Mouse (Mus musculus): Measurements from ENCODE around the gene Acly.

Acly gene

DNA sequence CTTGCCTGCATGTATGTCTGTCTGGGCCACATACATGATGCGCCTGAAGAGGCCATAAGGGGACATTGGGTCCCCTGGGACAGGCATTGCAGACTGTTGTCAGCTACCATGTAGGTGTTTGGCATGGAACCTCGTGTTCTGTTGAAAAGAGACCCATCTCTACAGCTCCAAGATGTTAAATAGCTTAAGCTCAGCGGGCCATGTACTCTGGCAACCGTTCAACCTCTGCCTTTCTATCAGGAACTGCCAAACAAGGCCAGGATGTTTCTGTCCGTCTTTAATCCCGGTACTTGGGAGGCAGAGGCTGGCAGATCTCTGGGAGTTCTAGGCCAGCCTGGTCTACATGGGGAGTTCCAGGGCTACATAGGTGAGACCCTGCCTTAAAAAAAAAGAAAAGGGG lies 85.2 kb downstream of the Acly start:
- no peak for DNase-seq (ENCODE audit: low read depth in 1 of 2, low spot score in 2 of 2)

DNA sequence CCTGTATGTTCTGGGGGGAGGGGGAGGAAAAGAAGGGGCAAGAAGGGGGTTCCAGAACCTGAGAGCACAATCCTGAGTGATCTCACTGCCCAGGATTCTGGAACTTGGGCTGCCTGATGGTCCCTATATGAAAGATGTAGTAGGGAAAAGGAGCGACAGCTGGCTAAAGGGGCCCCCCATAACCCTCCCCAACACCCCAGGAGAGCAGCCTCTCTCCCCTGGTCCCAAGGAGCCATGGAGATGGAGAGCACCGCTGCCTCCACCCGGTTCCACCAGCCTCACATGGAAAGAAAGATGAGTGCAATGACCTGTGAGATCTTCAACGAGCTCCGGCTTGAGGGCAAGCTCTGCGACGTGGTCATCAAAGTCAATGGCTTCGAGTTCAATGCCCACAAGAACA lies 86.0 kb downstream of the Acly start, which contains the start of the genes Nt5c3b and Klhl10:
Nt5c3b (minus strand) TSS at position 12 of the 400 bp plus-strand sequence.
Klhl10 (plus strand) TSS at position 121 of the 400 bp plus-strand sequence.
- DNase-seq (ENCODE audit: low read depth in 1 of 2, low spot score in 2 of 2): no peak

DNA sequence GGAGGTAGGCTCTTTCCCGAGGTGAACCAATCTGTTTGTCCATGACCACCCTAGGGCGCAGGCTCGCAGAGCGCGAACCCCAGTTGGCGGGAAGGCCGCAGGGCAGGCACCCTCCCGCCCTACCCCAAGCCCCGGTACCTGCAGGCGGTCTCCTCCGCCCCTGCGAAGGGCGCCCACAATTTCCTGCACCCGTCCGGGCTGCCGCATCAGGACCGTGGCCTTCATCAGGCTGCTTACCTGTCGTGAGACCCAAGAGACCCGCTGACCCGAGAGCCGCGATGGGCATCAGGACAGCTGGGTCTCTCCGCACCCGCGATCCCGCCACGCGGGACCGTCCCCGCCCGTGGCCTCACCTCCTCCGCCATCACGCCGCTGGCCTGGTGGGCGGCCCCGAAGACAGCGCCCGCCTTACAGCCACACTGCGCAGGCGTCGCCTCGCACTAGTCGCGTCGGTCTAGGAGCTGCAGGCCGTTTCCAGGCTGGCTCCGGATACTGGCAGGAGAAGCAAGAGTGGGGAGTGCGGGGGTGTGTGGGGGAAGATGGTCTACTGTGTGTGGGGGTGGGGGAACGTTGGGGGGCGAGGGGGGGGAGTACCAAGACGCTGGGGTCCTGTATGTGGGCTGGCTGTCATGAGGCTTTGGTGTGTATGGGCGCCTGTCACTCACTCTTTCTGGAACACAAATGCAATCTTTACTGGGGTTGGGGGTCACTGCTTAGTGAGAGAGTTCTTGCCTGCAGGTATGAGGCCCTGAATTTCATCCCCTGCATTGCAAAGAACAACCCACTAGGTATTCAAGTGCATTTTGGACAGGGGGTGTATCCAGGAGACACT lies 86.9 kb downstream of the Acly start:
- DNase-seq (ENCODE audit: low read depth in 1 of 2, low spot score in 2 of 2): peak; percentile 21 to 67

DNA sequence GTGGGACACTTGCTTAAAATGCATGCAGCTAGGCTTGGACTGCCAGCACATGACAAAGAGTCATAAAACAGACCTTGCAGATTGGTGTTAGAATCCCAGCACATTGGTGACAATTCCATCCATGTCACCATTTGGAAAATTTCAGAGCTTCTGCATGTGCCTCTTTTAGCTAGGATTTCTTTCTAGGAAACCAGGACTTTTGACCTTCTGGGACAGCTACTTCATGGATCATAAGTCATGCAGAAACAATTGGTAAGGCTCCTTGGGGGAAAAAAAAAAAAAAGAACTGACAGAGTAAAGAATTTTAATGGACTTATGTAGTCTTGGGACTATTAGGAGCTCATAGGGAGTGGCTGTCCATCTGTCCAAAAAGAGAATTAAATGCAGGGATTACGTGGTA lies 89.9 kb downstream of the Acly start:
- no peak for DNase-seq (ENCODE audit: low read depth in 1 of 2, low spot score in 2 of 2)

DNA sequence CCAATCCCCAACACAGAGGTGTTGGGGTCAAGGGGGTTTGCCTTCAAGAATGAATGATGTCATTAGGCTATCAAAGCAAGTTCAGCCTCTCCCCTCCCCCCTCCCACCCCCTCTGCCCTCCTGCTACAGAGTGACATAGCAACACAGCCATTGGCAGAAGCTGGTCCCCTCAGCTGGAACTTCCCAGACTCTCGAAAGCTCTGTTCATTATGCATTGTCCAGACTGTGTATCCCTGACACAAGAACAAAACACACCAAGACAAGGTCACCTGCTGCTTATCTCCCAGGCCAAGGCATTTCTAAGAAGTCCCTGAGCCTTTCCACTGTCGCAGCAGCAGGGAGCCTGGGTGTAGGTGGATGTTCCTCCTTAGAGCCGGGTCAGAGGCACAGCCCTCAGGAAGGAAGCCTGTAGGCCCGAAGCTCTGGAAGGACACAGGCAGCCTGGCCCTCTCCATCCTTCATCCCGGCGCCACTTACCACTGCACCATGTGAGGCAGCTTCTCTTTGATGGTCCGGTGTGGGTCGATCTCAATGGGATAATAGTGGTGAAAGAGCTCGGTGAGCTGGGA lies 92.0 kb downstream of the Acly start:
- DNase-seq (ENCODE audit: low read depth in 1 of 2, low spot score in 2 of 2): no peak

DNA sequence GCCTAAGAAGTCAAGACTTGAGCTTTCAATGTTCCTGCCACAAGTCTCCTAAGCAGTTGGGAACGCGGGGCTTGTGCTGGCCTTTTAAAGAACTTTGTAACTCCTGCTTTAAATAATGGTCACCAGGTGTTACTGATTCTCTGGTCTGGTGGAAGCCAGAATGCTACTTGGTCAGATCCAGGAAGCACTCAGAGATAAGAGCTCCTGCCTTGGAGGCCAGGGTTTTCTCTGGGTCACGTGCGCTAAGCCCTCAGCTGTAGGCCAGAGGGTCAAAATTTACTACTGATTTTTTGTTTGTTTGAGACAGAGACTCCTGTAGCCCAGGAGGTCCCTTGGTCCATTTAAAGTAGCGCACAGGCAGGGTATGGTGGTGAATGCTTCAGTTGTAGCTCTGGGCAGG lies 95.8 kb downstream of the Acly start:
- DNase-seq (ENCODE audit: low read depth in 1 of 2, low spot score in 2 of 2): no peak

DNA sequence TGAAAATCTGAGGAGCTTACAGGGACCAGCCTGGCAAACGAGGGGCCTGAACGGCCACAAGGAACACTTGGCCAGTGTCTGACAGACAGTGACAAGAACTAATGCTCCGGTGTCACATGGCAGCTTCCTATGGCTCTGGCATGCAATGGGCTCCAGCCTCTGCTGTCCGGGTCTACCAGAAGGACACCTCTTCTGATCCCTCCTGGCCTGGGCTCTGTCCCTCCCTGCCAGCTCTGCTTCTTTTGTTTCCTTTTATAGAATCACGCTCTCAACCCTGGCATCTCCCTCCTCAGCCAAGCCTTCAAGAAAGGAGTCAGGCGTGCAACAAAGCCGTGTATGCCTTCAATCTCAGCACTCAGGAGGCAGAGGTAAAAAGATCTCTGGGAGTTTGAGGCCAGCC lies 97.7 kb downstream of the Acly start:
- no peak for DNase-seq (ENCODE audit: low read depth in 1 of 2, low spot score in 2 of 2)

DNA sequence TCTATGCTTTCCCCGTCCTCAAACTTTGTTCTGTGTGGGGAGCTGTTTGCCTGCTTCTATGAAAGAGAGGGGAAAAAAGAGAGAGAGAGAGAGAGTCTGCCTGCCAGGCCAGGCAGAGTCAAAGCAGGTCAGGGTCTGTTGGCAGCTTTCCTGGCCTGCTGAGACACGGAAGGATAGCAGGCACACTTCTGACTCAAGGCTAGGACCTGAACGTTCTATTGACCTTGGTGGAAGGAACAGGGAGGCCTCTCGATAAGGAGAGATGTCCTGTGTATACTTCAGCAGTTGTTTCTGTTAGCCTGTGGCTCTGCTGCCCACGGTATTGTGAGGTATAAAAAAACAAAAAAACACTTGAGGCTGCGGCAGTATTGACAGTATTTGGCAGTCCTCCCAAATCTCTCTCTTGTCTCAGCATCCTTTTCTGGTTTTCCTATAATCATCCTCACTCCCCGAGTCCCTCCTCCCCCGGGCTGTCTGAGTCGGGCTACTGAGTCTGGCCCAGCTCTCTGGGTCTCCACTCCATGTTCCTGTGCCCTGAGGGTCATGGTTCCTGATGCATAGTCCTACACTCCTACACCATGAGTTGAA lies 99.1 kb downstream of the Acly start:
- DNase-seq (ENCODE audit: low read depth in 1 of 2, low spot score in 2 of 2): no peak

DNA sequence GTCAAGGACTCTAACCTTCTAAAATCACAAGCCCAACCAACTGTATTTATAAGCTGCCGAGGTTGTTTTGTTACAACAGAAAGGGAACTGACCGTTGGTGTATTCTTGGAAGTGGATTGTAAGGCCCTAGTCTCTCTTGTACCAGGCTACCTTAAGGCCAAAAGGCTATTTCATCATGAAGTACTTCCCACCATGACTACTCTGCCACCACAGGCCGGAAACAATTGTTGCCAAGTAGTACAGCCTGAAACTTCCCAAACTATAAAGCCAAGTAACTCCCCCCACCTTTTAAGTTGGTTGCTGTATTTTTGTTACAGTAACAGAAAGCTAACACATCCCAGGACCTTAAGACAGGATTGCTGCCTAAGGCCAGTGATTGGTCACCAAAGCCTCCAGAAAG lies 101.0 kb downstream of the Acly start:
- no peak for DNase-seq (ENCODE audit: low read depth in 1 of 2, low spot score in 2 of 2)
